Mouse (Mus musculus): ENCODE results near the gene Tsg101.
"Not testable (repeated sequence)": the region's sequence is repeated elsewhere in the genome, so short reads cannot be mapped to it uniquely, and the experiment has no call there.

Tsg101 gene

DNA sequence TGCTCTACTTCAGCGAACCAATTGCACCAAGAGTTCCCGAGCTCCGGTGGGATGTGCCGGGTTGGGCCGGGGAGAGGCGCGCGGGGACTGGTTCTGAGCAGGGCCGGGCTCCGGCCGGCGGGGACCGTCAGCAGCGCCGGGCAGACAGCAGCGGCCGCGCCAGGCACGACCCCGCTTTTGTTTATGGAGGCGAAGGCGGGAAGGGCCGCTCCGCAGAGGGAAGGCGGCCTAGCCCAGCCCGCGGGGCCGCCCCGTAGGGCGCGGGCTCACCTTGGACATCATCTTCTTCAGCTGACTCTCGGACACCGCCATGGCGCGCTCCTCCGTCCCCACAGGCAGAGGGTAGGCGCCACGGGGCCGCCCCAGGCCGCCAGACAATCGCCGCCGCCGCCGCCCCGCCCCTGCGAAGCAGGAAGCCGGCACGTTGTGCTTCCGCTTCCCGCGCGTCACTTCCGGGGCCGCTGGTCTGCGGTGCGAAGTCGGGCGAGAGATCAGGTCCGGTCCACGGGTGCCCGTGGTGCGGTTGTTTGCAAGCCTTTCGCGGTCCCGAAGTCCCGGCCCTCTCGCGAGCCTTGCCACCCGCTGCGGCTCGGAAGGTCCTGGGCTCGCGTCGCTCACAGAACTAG is at the start of gene Tsg101:
Gene Tsg101 (minus strand): TSS at position 419 of the 626 bp plus-strand sequence.
- DNase-seq (ENCODE audit: low spot score), result peak; percentile 81

DNA sequence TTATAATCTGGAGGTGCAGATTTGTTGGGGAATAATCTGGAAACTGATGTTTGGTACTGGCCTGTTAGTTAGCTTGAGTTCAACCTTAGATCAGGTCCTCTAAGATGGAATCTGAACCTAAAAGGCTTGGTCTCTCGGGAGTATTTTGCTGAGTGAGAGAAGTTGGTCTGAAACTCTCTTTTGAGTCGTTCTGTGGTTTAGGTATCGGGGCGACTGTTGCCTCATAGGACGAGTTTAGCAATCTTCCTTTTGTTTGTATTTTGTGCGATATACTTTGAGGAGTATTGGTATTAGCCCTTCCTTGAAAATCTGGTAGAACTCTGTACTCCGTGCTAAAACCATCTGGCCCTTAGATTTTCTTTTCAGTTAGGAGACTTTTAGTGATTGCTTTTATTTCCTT is 44.3 kb upstream of the Tsg101 start:
- DNase-seq (ENCODE audit: low spot score), result no peak

GRCm38 (mm10) chr7:46962806-46963618 is 43.2 kb upstream of the Tsg101 start:
- DNase-seq (ENCODE audit: low spot score), result no peak

GRCm38 (mm10) chr7:46962132-46962531 is 42.4 kb upstream of the Tsg101 start:
- DNase-seq (ENCODE audit: low spot score), result no peak

GRCm38 (mm10) chr7:46960991-46961390 is 41.2 kb upstream of the Tsg101 start:
- no peak for DNase-seq (ENCODE audit: low spot score)

- DNase-seq (ENCODE audit: low spot score), result no peak
These were observed 39.1 kb upstream of the Tsg101 start for GRCm38 (mm10) chr7:46958853-46959252.

DNA sequence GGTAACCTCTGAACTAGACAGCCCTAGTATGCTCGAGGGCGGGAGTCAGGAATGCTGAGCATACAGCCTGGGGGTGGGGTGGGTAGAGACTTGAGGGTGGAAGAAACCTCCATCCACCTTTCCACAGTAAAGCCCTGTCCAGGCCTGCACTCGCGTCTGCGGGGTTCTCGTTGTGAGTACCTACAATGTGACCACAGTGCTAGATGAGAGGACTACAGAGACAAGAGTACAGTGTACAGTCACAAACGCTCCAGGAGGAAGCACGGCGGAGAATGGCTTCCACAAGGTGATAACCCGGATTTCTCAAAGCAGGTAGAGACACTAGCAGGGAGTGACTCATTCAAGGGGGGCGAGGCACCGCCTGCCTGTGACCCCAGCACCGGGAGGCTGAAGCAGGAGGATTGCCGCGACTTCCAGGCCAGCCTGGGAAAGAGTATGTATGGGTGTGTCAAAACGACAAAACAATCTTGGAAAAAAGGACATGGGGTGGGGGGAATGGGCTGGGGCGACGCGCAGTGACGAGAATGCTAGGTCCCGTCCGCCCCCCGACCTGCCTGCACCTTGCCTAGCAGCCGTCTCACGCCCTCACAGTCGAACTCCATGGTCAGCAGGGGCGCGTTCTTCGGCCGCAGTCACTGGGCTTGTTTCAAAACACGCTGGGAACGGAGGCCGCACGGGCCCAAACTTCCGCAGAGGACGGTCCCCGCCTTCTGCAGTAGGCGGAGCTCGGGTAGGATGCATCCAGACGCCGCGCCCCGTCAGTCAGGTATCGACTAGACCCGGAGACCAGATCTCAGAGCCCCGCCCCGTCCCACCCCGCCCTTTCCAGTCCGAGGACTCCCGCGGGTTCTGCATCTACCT is 38.3 kb upstream of the Tsg101 start, which contains the start of gene Uevld:
Gene Uevld (minus strand): TSS at position 697 of the 861 bp plus-strand sequence.
- peak; percentile 81 for DNase-seq (ENCODE audit: low spot score)

- DNase-seq (ENCODE audit: low spot score), result no peak
These were observed 16.1 kb upstream of the Tsg101 start for GRCm38 (mm10) chr7:46935847-46936246.

DNA sequence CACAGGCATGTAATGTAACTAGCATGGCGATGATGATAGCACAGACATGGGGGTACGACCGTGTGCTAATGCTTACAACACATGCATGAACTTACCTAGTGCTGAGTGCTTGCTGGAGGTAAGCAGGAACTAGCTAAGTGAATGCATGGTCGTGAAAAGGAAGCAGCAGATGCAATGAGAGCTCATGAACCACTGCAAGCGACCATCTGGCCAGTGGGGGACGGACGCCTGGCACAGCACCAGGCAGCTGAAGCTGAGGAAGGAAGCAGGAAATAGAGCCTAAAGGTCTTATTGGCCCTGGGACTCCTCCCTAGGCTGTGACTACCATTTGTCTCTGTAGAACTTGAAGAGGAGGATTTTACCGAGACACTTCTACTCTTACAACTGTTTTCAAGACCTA is 15.0 kb upstream of the Tsg101 start:
- no peak for DNase-seq (ENCODE audit: low spot score)

GRCm38 (mm10) chr7:46931370-46931769 is 11.6 kb upstream of the Tsg101 start:
- DNase-seq (ENCODE audit: low spot score), result no peak

DNA sequence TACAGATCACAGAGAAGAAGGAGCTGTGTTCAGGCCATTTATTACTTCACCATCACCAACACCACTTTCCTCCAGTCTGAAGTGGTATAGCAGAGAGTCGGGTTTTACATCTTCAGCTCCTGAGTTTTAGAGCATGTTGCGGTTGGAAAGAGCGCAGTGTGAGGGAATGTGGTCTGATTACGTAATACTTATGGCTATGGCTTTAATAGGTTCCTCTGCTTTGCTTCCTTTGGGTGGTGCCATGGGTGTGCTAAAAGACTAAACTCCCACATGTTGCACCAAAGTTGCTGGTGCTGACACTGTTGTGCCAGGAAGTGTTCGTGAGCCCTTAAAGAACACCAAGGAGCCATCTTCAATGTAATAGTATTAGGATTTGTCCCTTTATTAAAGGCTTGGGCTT is 8.5 kb upstream of the Tsg101 start:
- no peak for DNase-seq (ENCODE audit: low spot score)

- DNase-seq (ENCODE audit: low spot score), result no peak
These were observed 2.3 kb upstream of the Tsg101 start for GRCm38 (mm10) chr7:46922075-46922474.

DNA sequence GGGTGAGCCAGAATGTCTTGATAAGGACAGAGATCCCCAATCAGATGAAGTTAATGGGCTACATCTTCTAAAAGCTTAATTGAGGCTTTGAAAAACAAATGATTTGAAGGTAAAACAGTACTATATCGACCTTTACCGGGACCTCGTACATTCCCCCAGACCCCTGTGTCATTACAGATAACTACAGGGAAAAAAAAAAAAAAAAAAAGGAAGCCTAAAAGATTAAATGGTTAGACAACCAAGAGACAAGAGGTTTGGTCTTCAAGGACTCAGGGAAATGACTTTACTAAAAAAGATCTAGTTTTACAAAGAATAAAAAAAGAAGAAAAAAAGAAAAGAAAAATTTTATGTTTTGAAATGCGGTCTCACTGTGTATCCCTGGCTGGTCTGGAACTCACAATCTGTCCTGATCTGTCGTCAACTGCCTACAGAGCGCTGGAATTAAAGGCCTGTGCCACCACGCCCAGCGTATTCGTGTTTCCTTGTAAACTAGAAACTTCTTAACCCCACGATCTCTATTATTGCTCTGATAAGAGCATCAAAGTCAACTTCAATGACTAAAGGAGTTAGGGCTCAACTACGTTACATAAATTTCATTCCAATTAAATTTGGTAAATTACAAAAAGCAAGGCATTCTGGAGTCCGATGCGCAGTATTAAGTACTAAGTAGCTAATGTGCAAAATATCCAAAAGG is 944 bp downstream of the Tsg101 start:
- no peak for DNase-seq (ENCODE audit: low spot score)

- no peak for DNase-seq (ENCODE audit: low spot score)
These were observed 3.4 kb downstream of the Tsg101 start for GRCm38 (mm10) chr7:46916376-46916775.

- no peak for DNase-seq (ENCODE audit: low spot score)
These were observed 8.5 kb downstream of the Tsg101 start for GRCm38 (mm10) chr7:46911250-46911649.

DNA sequence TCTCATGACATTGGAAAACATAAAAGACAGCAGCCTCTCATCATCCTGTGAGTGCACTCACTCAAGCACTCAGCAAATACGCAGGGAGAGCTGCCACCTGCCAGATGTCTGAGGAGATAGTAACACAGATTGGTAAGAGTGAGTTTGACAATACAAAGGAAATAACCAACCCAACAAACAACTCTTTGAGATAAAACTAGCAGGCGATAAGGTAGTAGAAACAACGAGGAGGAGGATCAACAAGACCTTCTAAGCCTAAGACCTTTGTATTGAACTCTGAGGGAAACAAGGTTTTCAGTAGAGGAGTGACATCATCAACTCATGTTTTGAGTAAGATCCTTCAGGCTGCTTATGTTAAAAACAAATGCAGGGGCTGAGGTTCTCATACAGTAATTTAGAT is 20.4 kb downstream of the Tsg101 start:
- no peak for DNase-seq (ENCODE audit: low spot score)

DNA sequence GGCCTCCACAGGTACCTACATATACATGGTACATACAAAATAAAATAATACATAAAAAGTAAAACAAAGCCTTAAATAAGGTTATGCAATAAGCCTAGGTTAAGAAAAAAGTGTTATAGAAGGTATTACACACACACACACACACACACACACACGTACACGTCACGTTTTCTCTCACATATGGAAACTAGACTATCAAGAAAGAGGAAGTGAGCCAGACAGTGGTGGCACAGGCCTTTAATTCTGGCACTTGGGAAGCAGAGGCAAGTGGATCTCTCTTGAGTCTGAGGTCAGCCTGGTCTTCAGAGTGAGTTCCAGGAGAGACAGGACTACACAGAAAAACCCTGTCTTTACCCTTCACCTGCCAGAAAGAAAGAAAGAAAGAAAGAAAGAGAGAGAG is 24.3 kb downstream of the Tsg101 start:
- DNase-seq (ENCODE audit: low spot score), result no peak

- no peak for DNase-seq (ENCODE audit: low spot score)
These were observed 36.5 kb downstream of the Tsg101 start for GRCm38 (mm10) chr7:46883304-46883703.

DNA sequence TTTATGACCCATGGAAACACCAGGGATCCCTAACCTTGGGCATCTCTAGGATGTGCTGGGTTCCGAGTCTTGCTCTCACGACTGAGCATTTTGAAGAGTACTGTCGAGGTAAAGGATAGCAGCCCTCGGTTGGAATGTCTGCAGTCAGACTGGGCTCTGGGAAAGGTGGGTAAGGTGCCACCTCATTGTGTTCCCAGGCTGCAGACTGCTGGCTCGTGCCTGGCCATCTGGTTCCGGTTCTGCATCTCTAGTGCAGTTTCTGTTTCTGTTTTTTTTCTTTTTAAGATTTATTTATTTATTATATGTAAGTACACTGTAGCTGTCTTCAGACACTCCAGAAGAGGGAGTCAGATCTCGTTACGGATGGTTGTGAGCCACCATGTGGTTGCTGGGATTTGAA is 37.8 kb downstream of the Tsg101 start:
- not testable (repeated sequence) for DNase-seq (ENCODE audit: low spot score)

DNA sequence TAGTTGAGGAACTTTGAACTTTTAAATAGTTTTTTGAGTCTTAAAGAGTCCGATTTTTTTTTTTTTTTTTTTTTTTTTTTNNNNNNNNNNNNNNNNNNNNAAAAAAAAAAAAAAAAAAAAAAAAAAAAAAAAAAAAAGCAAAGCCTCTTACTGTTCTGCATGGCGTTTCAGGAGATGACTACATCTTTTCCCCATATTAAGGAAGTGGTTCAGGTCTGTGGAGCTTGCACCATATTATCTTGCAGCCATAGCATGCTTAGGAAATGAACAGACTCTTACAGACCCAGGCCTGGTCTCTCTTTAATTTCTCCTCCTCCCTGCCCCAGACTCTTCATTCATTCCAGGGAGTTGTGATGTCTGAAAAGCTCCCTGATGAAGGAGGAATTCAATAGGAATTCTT is 38.8 kb downstream of the Tsg101 start:
- no peak for DNase-seq (ENCODE audit: low spot score)

DNA sequence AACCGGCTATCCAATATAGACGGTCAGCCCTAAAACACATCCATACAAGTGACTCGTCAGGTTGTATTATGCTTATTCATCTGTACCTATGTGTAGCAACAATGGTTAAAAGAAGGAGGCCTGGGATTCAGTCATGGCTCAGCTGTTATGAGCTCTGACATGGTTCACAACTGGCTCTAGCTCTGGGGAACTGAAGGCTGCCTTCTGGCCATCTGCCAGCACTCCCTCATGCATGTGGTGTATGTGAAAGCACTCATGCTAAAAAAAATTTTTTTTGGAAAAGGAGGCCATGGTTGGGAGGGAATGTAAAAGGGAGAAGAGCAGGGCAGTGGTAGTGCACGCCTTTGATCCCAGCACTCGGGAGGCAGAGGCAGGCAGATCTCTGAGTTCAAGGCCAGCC is 39.9 kb downstream of the Tsg101 start:
- DNase-seq (ENCODE audit: low spot score), result no peak

DNA sequence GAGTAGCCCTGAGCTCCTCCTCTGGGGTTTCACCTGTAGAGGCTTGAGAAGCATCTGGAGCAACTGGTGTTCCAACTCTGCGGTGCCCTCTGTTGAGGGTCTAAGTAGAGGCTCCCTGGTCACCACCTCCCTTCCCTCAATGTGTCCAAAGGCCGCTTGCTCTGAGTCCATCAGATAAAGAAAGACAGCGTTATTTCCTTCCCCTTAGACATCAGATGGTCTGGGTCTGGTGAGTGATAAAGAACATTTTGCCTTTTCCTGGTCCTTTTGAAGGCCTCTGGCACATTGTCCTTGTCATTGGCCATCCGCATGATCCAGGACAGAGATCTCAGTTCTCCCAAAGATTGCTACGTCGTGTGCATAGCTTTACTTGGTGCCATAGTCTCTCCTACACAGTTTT is 42.5 kb downstream of the Tsg101 start:
- no peak for DNase-seq (ENCODE audit: low spot score)

Measured in urinary bladder, postnatal 10 days (tissue).